Mouse (Mus musculus) G1E (cell line): ENCODE measurements around the gene Kri1.

Source experiments
- CTCF ChIP-seq: IDR thresholded peaks from 2 replicates; pipeline ENCODE4 v1.5.1; 2012; ENCODE audit warnings: low read depth, low read length, inconsistent platforms, mixed read lengths
- POLR2AphosphoS5 ChIP-seq: IDR thresholded peaks from 2 replicates; pipeline ENCODE4 v1.6.1; 2012; ENCODE audit warnings: low read depth, low read length, inconsistent platforms; ENCODE audit not compliant: insufficient replicate concordance

- TF ChIP-seq CTCF (no peak), POLR2AphosphoS5 (no peak)
Measured at GRCm38 (mm10) chr9:21319503-21319902, 31.7 kb upstream of the Kri1 start.
